ENCODE assay signal across 18 mouse cellular contexts in genomic region chr7:46840326-46840725, GRCm38 (mm10). TPM values are rescaled to one million over a fixed set of nuclear protein-coding genes. Genes with fewer than 3 reads are reported as not detected.
DNase-seq lines count a peak whose midpoint lies in the region; ATAC-seq and TF ChIP-seq lines count a peak whose summit lies in the region.
"Had no signal": no experiment of that assay in that cellular context is flagged by ENCODE, and none has a peak within 500 bp of the region (broad histone marks: within the 10 kb centered on the region; RNA-seq: fewer than 3 reads in every experiment).

No protein-coding gene starts in this region.

- no peaks in the 10 kb centered on the region for H3K9me3 ChIP-seq in megakaryocyte, embryonic 14.5 days
- H3K9me3 ChIP-seq in lung, embryonic 15.5 days = no peaks in the 10 kb centered on the region
- H3K9me3 ChIP-seq in stomach, embryonic 16.5 days (replicated peaks; ENCODE audit: control insufficient read depth, low read length) = no peaks in the 10 kb centered on the region
- H3K9me3 ChIP-seq: limb, embryonic 13.5 days; midbrain, embryonic 13.5 days had no signal

- H3K36me3 ChIP-seq in megakaryocyte, embryonic 14.5 days (replicated peaks; ENCODE audit: low read length) = peaks cover 2% of the 10 kb centered on the region
- H3K36me3 ChIP-seq in lung, embryonic 15.5 days = no peaks in the 10 kb centered on the region
- no peaks in the 10 kb centered on the region for H3K36me3 ChIP-seq in stomach, embryonic 16.5 days (ENCODE audit: control insufficient read depth, insufficient read depth, low read length)
- H3K36me3 ChIP-seq: limb, embryonic 13.5 days; midbrain, embryonic 13.5 days had no signal

- no peak for DNase-seq in gastrocnemius, adult 2 months
- DNase-seq in gastrocnemius, adult 18-20 months (ENCODE audit: low spot score) = no peak
- no peak for DNase-seq in cerebellum, postnatal 14 days
- DNase-seq in cerebellum, adult 8-10 months = no peak
- DNase-seq: cerebellum, adult 11-12 months; forebrain, postnatal 0 days; right cerebral cortex, postnatal 4 days had no signal

- no peak for ATAC-seq in megakaryocyte, adult 5-6 weeks (ENCODE audit: poor library complexity, severe bottlenecking)
- peak; percentile 25; the same call in 1 of the 2 replicates for ATAC-seq in lung, embryonic 15.5 days (ENCODE audit: borderline replicate concordance, extremely low read depth, low FRiP score, low TSS enrichment)
- ATAC-seq in stomach, embryonic 16.5 days (ENCODE audit: insufficient read depth, low FRiP score) = no peak
- ATAC-seq: forebrain, postnatal 0 days; midbrain, embryonic 13.5 days had no signal

- no peak for TF ChIP-seq CTCF in gastrocnemius, adult 2 months (IDR thresholded peaks at IDR 0.05)

- intact Hi-C loops in gastrocnemius, adult 2 months (cut with DNase I) = no loop called here

- 20% methylated on average over 4 of the region's 4 CpGs for WGBS in lung, embryonic 15.5 days
- WGBS in stomach, embryonic 16.5 days = 33% methylated on average over 4 of the region's 4 CpGs

- H3K4me3 ChIP-seq in gastrocnemius, adult 2 months = no peak overlapping the region
- peak overlapping the region; percentile 51 for H3K4me3 ChIP-seq in megakaryocyte, embryonic 14.5 days (replicated peaks)
- no peak overlapping the region for H3K4me3 ChIP-seq in lung, embryonic 15.5 days
- no peak overlapping the region for H3K4me3 ChIP-seq in stomach, embryonic 16.5 days (replicated peaks; ENCODE audit: low read length)
- H3K4me3 ChIP-seq: erythroblast, embryonic 14.5 days; limb, embryonic 13.5 days; midbrain, embryonic 13.5 days had no signal

- peak overlapping the region; percentile 16; the same call in 1 of the 2 replicates for H3K4me2 ChIP-seq in lung, embryonic 15.5 days
- H3K4me2 ChIP-seq in stomach, embryonic 16.5 days (ENCODE audit: low read depth, low read length) = no peak overlapping the region
- H3K4me2 ChIP-seq: limb, embryonic 13.5 days; midbrain, embryonic 13.5 days had no signal

- H3K9ac ChIP-seq in lung, embryonic 15.5 days = no peak overlapping the region
- no peak overlapping the region for H3K9ac ChIP-seq in stomach, embryonic 16.5 days (ENCODE audit: low read length)
- H3K9ac ChIP-seq: forebrain, postnatal 0 days; limb, embryonic 13.5 days; midbrain, embryonic 13.5 days had no signal

- H3K27me3 ChIP-seq in megakaryocyte, embryonic 14.5 days (replicated peaks) = no peaks in the 10 kb centered on the region
- H3K27me3 ChIP-seq in lung, embryonic 15.5 days = no peaks in the 10 kb centered on the region
- no peaks in the 10 kb centered on the region for H3K27me3 ChIP-seq in stomach, embryonic 16.5 days (ENCODE audit: control insufficient read depth, insufficient read depth, low read length)

- peak overlapping the region; percentile 90 for H3K27ac ChIP-seq in gastrocnemius, adult 2 months
- H3K27ac ChIP-seq in lung, embryonic 15.5 days = peak overlapping the region; percentile 91
- peak overlapping the region; percentile 84 for H3K27ac ChIP-seq in stomach, embryonic 16.5 days (ENCODE audit: low read length)
- H3K27ac ChIP-seq: limb, embryonic 13.5 days; midbrain, embryonic 13.5 days had no signal

- peaks cover 100% of the 10 kb centered on the region for H3K4me1 ChIP-seq in megakaryocyte, embryonic 14.5 days
- H3K4me1 ChIP-seq in lung, embryonic 15.5 days = peaks cover 67% of the 10 kb centered on the region
- peaks cover 48% of the 10 kb centered on the region for H3K4me1 ChIP-seq in stomach, embryonic 16.5 days (ENCODE audit: control insufficient read depth, insufficient read depth, low read length)

RNA-seq across cellular contexts. Expression of gene Ldha, which starts 0.9 kb away (rescaled TPM):
- total RNA-seq in gastrocnemius, adult 2 months (2021) = 1,000 to 10,000 TPM; 2,441 to 2,897 TPM
- 1,000 to 10,000 TPM; 2,332 to 2,702 TPM for total RNA-seq in gastrocnemius, adult 18-20 months (2021)
- polyA plus RNA-seq in megakaryocyte, embryonic 14.5 days (2012; ENCODE audit: insufficient read depth, low replicate concordance) = 1,655 and 1,832 TPM in 2 replicates
- total RNA-seq in megakaryocyte, adult 5-6 weeks (2015) = 278 and 286 TPM in 2 replicates
- 212 and 223 TPM in 2 replicates for total RNA-seq in megakaryocyte, adult 5-6 weeks (2017)
- polyA plus RNA-seq in lung, embryonic 15.5 days (2015; fragmentation: Nextera tagmentation; extraction: Ambion mirVana) = 1,840 and 1,954 TPM in 2 replicates
- 1,904 and 2,036 TPM in 2 replicates for polyA plus RNA-seq in stomach, embryonic 16.5 days (2015; fragmentation: Nextera tagmentation; extraction: Ambion mirVana)

RNA-seq across cellular contexts. Expression of gene Ldhc, which starts 20.7 kb away (rescaled TPM):
- not detected for total RNA-seq in gastrocnemius, adult 2 months (2021)
- total RNA-seq in gastrocnemius, adult 18-20 months (2021) = not detected
- polyA plus RNA-seq in megakaryocyte, embryonic 14.5 days (2012; ENCODE audit: insufficient read depth, low replicate concordance) = 0.35 TPM in 1 of 2 replicates, not detected in the other
- total RNA-seq in megakaryocyte, adult 5-6 weeks (2015) = 2.3 and 2.9 TPM in 2 replicates
- 1.0 TPM in 1 of 2 replicates, not detected in the other for total RNA-seq in megakaryocyte, adult 5-6 weeks (2017)
- 0.14 TPM in 1 of 2 replicates, not detected in the other for polyA plus RNA-seq in lung, embryonic 15.5 days (2015; fragmentation: Nextera tagmentation; extraction: Ambion mirVana)
- polyA plus RNA-seq in stomach, embryonic 16.5 days (2015; fragmentation: Nextera tagmentation; extraction: Ambion mirVana) = not detected in 2 replicates
- total RNA-seq: adrenal gland, postnatal 36 days; forebrain, postnatal 0 days; layer of hippocampus, postnatal 25 days had no signal
- polyA plus RNA-seq: forebrain, postnatal 0 days; heart, postnatal 0 days; limb, embryonic 13.5 days; stomach, embryonic 14.5 days had no signal

RNA-seq across cellular contexts. Expression of gene Gtf2h1, which starts 44.4 kb away (rescaled TPM):
- 10 to 100 TPM; 17.7 to 18.6 TPM for total RNA-seq in gastrocnemius, adult 2 months (2021)
- 10 to 100 TPM; 15.4 to 18.2 TPM for total RNA-seq in gastrocnemius, adult 18-20 months (2021)
- polyA plus RNA-seq in megakaryocyte, embryonic 14.5 days (2012; ENCODE audit: insufficient read depth, low replicate concordance) = 14.5 and 19.9 TPM in 2 replicates
- total RNA-seq in megakaryocyte, adult 5-6 weeks (2015) = 36.6 and 40.0 TPM in 2 replicates
- 70.2 and 74.8 TPM in 2 replicates for total RNA-seq in megakaryocyte, adult 5-6 weeks (2017)
- polyA plus RNA-seq in lung, embryonic 15.5 days (2015; fragmentation: Nextera tagmentation; extraction: Ambion mirVana) = 40.6 and 43.8 TPM in 2 replicates
- 50.0 and 51.6 TPM in 2 replicates for polyA plus RNA-seq in stomach, embryonic 16.5 days (2015; fragmentation: Nextera tagmentation; extraction: Ambion mirVana)

RNA-seq across cellular contexts. Expression of gene Hps5, which starts 44.5 kb away (rescaled TPM):
- 10 to 100 TPM in 1 of 2 experiments, 1 to 10 TPM in 1; 9.7 to 11.3 TPM for total RNA-seq in gastrocnemius, adult 2 months (2021)
- 10 to 100 TPM; 11.2 to 12.1 TPM for total RNA-seq in gastrocnemius, adult 18-20 months (2021)
- polyA plus RNA-seq in megakaryocyte, embryonic 14.5 days (2012; ENCODE audit: insufficient read depth, low replicate concordance) = 0.49 and 1.0 TPM in 2 replicates
- total RNA-seq in megakaryocyte, adult 5-6 weeks (2015) = 26.0 and 27.1 TPM in 2 replicates
- 58.8 and 61.3 TPM in 2 replicates for total RNA-seq in megakaryocyte, adult 5-6 weeks (2017)
- 19.3 and 21.3 TPM in 2 replicates for polyA plus RNA-seq in lung, embryonic 15.5 days (2015; fragmentation: Nextera tagmentation; extraction: Ambion mirVana)
- 20.5 and 23.4 TPM in 2 replicates for polyA plus RNA-seq in stomach, embryonic 16.5 days (2015; fragmentation: Nextera tagmentation; extraction: Ambion mirVana)

Comparison
In these comparisons a context has a peak if more than half of its experiments do, and no peak if none do; other contexts are left out.
1. RNA of gene Ldha, which starts 0.9 kb away (total RNA-seq): 2,441 to 2,897 TPM in gastrocnemius, adult 2 months and 2,332 to 2,702 TPM in gastrocnemius, adult 18-20 months; 212 to 286 TPM in megakaryocyte, adult 5-6 weeks; every median in the first group is over 4 times any median in the second.
2. Peak in every context shown above with its lines, with median percentiles within 50 percentile points of each other: H3K27ac ChIP-seq.